In the genomic region with DNA sequence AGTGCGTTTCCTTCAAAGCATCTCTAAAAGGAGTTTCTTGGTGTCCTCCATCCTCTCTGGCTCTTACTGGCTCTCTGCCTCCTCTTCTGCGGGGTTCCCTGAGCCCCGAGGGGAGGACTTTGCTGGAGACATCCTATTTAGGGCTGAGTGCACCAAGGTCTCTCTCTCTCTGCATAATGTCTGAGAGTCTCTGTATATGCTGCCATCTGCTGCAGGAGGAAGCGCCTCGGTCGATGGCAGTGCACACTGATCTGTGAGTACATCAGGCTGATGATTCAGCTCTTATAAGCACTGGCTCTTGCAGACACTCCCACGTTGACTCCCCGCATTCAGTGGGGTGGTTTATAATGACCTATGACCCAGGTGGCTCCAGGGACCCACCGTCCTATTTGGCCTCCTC, we compare ENCODE assay signal across 19 mouse cellular contexts.
DNase-seq lines count a peak whose midpoint lies in the region; ATAC-seq and TF ChIP-seq lines count a peak whose summit lies in the region.
"Had no signal": no experiment of that assay in that cellular context is flagged by ENCODE, and none has a peak within 500 bp of the region (broad histone marks: within the 10 kb centered on the region; RNA-seq: fewer than 3 reads in every experiment).

No protein-coding gene starts in this region.

- no peak overlapping the region for H3K9ac ChIP-seq in forebrain, embryonic 16.5 days (replicated peaks; ENCODE audit: low read depth, low read length)
- H3K9ac ChIP-seq in forebrain, embryonic 12.5 days, result no peak overlapping the region
- H3K9ac ChIP-seq: embryonic facial prominence, embryonic 15.5 days; liver, embryonic 12.5 days; lung, embryonic 14.5 days; midbrain, embryonic 13.5 days had no signal

- ATAC-seq in forebrain, embryonic 16.5 days, result peak; percentile 38; the same call in 1 of the 2 replicates
- no peak for ATAC-seq in forebrain, embryonic 12.5 days (ENCODE audit: low FRiP score)
- ATAC-seq: hindbrain, postnatal 0 days; liver, embryonic 12.5 days; midbrain, embryonic 13.5 days had no signal

- no peaks in the 10 kb centered on the region for H3K9me3 ChIP-seq in forebrain, embryonic 16.5 days (ENCODE audit: control insufficient read depth, low read length)
- no peaks in the 10 kb centered on the region for H3K9me3 ChIP-seq in forebrain, embryonic 12.5 days
- H3K9me3 ChIP-seq: embryonic facial prominence, embryonic 15.5 days; forebrain, embryonic 10.5 days; liver, embryonic 12.5 days; midbrain, embryonic 13.5 days had no signal

- 59% methylated on average over 9 of the region's 9 CpGs for WGBS in forebrain, embryonic 16.5 days
- WGBS in forebrain, embryonic 12.5 days, result 77% methylated on average over 9 of the region's 9 CpGs

- intact Hi-C loops in gastrocnemius, postnatal 14 days (cut with DNase I; ENCODE audit: low total_unique reads), result no loop called here

- no peak overlapping the region for H3K4me3 ChIP-seq in forebrain, embryonic 16.5 days (replicated peaks; ENCODE audit: low read length)
- H3K4me3 ChIP-seq in forebrain, embryonic 12.5 days (replicated peaks), result no peak overlapping the region
- no peak overlapping the region for H3K4me3 ChIP-seq in layer of hippocampus, adult 2 months
- H3K4me3 ChIP-seq: embryonic facial prominence, embryonic 15.5 days; forebrain, embryonic 10.5 days; limb, embryonic 10.5 days; liver, embryonic 12.5 days; midbrain, embryonic 13.5 days had no signal

- H3K4me1 ChIP-seq in forebrain, embryonic 16.5 days (replicated peaks; ENCODE audit: control insufficient read depth, insufficient read depth, low read length), result peaks cover 9% of the 10 kb centered on the region; the same call in 1 of the 2 replicates
- H3K4me1 ChIP-seq in forebrain, embryonic 12.5 days, result peaks cover 9% of the 10 kb centered on the region
- H3K4me1 ChIP-seq: embryonic facial prominence, embryonic 15.5 days; forebrain, embryonic 10.5 days; liver, embryonic 12.5 days had no signal

- no peaks in the 10 kb centered on the region for H3K27me3 ChIP-seq in forebrain, embryonic 16.5 days (replicated peaks; ENCODE audit: control insufficient read depth, insufficient read depth, low read length)
- peaks cover 6% of the 10 kb centered on the region; the same call in 1 of the 2 replicates for H3K27me3 ChIP-seq in forebrain, embryonic 12.5 days
- H3K27me3 ChIP-seq: embryonic facial prominence, embryonic 15.5 days; liver, embryonic 12.5 days; midbrain, embryonic 13.5 days had no signal

- peak; percentile 83 for DNase-seq in brain, adult 2 months (ENCODE audit: low read depth, low spot score)
- DNase-seq in layer of hippocampus, adult 2 months (ENCODE audit: low spot score in 2 of 2), result peak in 1 of 2 experiments; percentile 62
- DNase-seq in retina, postnatal 1 day, result peak; percentile 30
- DNase-seq in gastrocnemius, postnatal 14 days, result no peak
- DNase-seq in ovary, postnatal 36 days (ENCODE audit: low spot score), result no peak
- DNase-seq in lung, postnatal 10 days, result no peak
- DNase-seq: embryo, embryonic 11 days; gastrocnemius, postnatal 10 days; kidney, adult 2 months; kidney, postnatal 14 days; lung, embryonic 14.5 days had no signal

- no peak; the same call in 1 of the 2 replicates for TF ChIP-seq CTCF in layer of hippocampus, adult 2 months (conservative IDR thresholded peaks at IDR 0.05)

- no peaks in the 10 kb centered on the region for H3K36me3 ChIP-seq in forebrain, embryonic 16.5 days (ENCODE audit: control insufficient read depth, insufficient read depth)
- H3K36me3 ChIP-seq in forebrain, embryonic 12.5 days (replicated peaks), result no peaks in the 10 kb centered on the region
- H3K36me3 ChIP-seq: embryonic facial prominence, embryonic 15.5 days; forebrain, embryonic 10.5 days; limb, embryonic 10.5 days; liver, embryonic 12.5 days; midbrain, embryonic 13.5 days had no signal

- no peak overlapping the region for H3K27ac ChIP-seq in forebrain, embryonic 16.5 days (ENCODE audit: low read length)
- no peak overlapping the region for H3K27ac ChIP-seq in forebrain, embryonic 12.5 days
- peak overlapping the region; percentile 65 for H3K27ac ChIP-seq in layer of hippocampus, adult 2 months
- H3K27ac ChIP-seq: embryonic facial prominence, embryonic 15.5 days; forebrain, embryonic 10.5 days; hindbrain, postnatal 0 days; limb, embryonic 10.5 days; liver, embryonic 12.5 days; midbrain, embryonic 13.5 days had no signal

- H3K4me2 ChIP-seq in forebrain, embryonic 16.5 days (ENCODE audit: low read length), result no peak overlapping the region
- no peak overlapping the region for H3K4me2 ChIP-seq in forebrain, embryonic 12.5 days
- H3K4me2 ChIP-seq: embryonic facial prominence, embryonic 15.5 days; liver, embryonic 12.5 days; lung, embryonic 14.5 days; midbrain, embryonic 13.5 days had no signal

Comparison
In these comparisons a context has a peak if more than half of its experiments do, and no peak if none do; other contexts are left out.
1. DNase-seq: peak in brain, adult 2 months (single experiment) and retina, postnatal 1 day (single experiment); none in gastrocnemius, postnatal 14 days (single experiment), ovary, postnatal 36 days (single experiment) and lung, postnatal 10 days (single experiment).